Mouse (Mus musculus) MEL (cell line): ENCODE data around the gene Slc39a2. TPM values are rescaled to one million over a fixed set of nuclear protein-coding genes. Genes with fewer than 3 reads are reported as not detected.

Experiments used
- DNase-seq: peaks from one replicate; pipeline ENCODE4 v3.0.0; 2011; ENCODE audit warnings: low read depth, low spot score
- H3K27ac ChIP-seq: 2 replicates; pipeline ENCODE4 v1.5.1; 2012; ENCODE audit warnings: low read depth, mild to moderate bottlenecking, control low read depth, low read length, moderate library complexity; ENCODE audit not compliant: control insufficient read depth
- H3K27me3 ChIP-seq, 2 experiments: fragments of 150-350 bp in 1 of 2; sonication (generic) in 1 of 2; 2 replicates each; pipeline ENCODE4 v1.6.1; 2012; ENCODE audit warnings: low read length in 2 of 2, mild to moderate bottlenecking in 2 of 2, improper control_type of control experiment in 1 of 2, moderate library complexity in 1 of 2; ENCODE audit not compliant: insufficient read depth in 2 of 2, control insufficient read depth in 1 of 2
- H3K36me3 ChIP-seq, 2 experiments: 2 replicates each; pipeline ENCODE4 v1.6.1; 2012 to 2014; ENCODE audit warnings: low read length in 2 of 2, improper control_type of control experiment in 1 of 2, inconsistent platforms in 1 of 2, mild to moderate bottlenecking in 1 of 2; ENCODE audit not compliant: insufficient read depth in 2 of 2, control insufficient read depth in 1 of 2
- H3K4me1 ChIP-seq, 2 experiments: fragments of 150-350 bp in 1 of 2; sonication (generic) in 1 of 2; 2 replicates each; pipeline ENCODE4 v1.6.1; 2012; ENCODE audit warnings: low read length in 2 of 2, improper control_type of control experiment in 1 of 2, mild to moderate bottlenecking in 1 of 2; ENCODE audit not compliant: insufficient read depth in 2 of 2, control insufficient read depth in 1 of 2
- H3K4me3 ChIP-seq, 2 experiments: fragments of 150-350 bp in 1 of 2; sonication (generic) in 1 of 2; 2 replicates each; pipeline ENCODE4 v1.5.1; 2012; ENCODE audit warnings: low read depth in 2 of 2, low read length in 2 of 2, mild to moderate bottlenecking in 2 of 2, moderate library complexity in 2 of 2, control low read depth in 1 of 2, improper control_type of control experiment in 1 of 2; ENCODE audit not compliant: control insufficient read depth in 1 of 2, insufficient read depth in 1 of 2
- H3K79me2 ChIP-seq: 2 replicates; pipeline ENCODE4 v1.6.1; 2012; ENCODE audit warnings: mild to moderate bottlenecking, low read length, moderate library complexity; ENCODE audit not compliant: control insufficient read depth, poor library complexity, insufficient read depth
- H3K9ac ChIP-seq: 2 replicates; pipeline ENCODE4 v1.6.1; 2012; ENCODE audit warnings: low read depth, mild to moderate bottlenecking, control low read depth, low read length, moderate library complexity; ENCODE audit not compliant: control insufficient read depth, poor library complexity, severe bottlenecking
- H3K9me3 ChIP-seq: fragments of 150-350 bp; sonication (generic); replicated peaks from 2 replicates; pipeline ENCODE4 v1.6.1; 2012; ENCODE audit warnings: mild to moderate bottlenecking, low read length, improper control_type of control experiment, moderate library complexity; ENCODE audit not compliant: insufficient read depth
- BHLHE40 ChIP-seq: IDR thresholded peaks from 2 replicates; pipeline ENCODE4 v1.6.1; 2012; ENCODE audit warnings: low read depth, mild to moderate bottlenecking, inconsistent platforms, low read length, improper control_type of control experiment, borderline replicate concordance
- CTCF ChIP-seq, 3 experiments: IDR thresholded peaks in 2 of 3; conservative IDR thresholded peaks in 1 of 3; 2 replicates each; pipeline ENCODE4 v1.5.1; 2011 to 2012; ENCODE audit warnings: low read length in 3 of 3, low read depth in 2 of 3, mild to moderate bottlenecking in 2 of 3, improper control_type of control experiment in 1 of 3, inconsistent platforms in 1 of 3, mixed read lengths in 1 of 3, moderate library complexity in 1 of 3; ENCODE audit not compliant: control insufficient read depth in 1 of 3, insufficient read depth in 1 of 3, poor library complexity in 1 of 3, severe bottlenecking in 1 of 3
- E2F4 ChIP-seq: IDR thresholded peaks from 2 replicates; pipeline ENCODE4 v1.6.1; 2011; ENCODE audit warnings: low read depth, low read length, improper control_type of control experiment, borderline replicate concordance
- ELF1 ChIP-seq: IDR thresholded peaks from 2 replicates; pipeline ENCODE4 v1.6.1; 2014; ENCODE audit warnings: low read depth, mild to moderate bottlenecking, inconsistent platforms, low read length, improper control_type of control experiment, moderate library complexity
- EP300 ChIP-seq, 2 experiments: IDR thresholded peaks; 2 replicates each; pipeline ENCODE4 v1.6.1; 2011; ENCODE audit warnings: improper control_type of control experiment in 2 of 2, low read length in 2 of 2, low read depth in 1 of 2, mild to moderate bottlenecking in 1 of 2
- ETS1 ChIP-seq: IDR thresholded peaks from 2 replicates; pipeline ENCODE4 v1.6.1; 2012; ENCODE audit warnings: low read depth, mild to moderate bottlenecking, inconsistent platforms, low read length, improper control_type of control experiment, moderate library complexity
- GATA1 ChIP-seq: IDR thresholded peaks from 2 replicates; pipeline ENCODE4 v1.6.1; 2011; ENCODE audit warnings: low read depth, low read length, improper control_type of control experiment
- HCFC1 ChIP-seq: IDR thresholded peaks from 2 replicates; pipeline ENCODE4 v1.6.1; 2012; ENCODE audit warnings: low read depth, mild to moderate bottlenecking, inconsistent platforms, low read length, improper control_type of control experiment, moderate library complexity
- KAT2A ChIP-seq: conservative IDR thresholded peaks from 2 replicates; pipeline ENCODE4 v1.6.1; 2012; ENCODE audit warnings: low read depth, low read length, improper control_type of control experiment, inconsistent platforms
- MAFK ChIP-seq: IDR thresholded peaks from 2 replicates; pipeline ENCODE4 v1.6.1; 2011; ENCODE audit warnings: low read depth, mild to moderate bottlenecking, low read length, improper control_type of control experiment, borderline replicate concordance
- MAX ChIP-seq: IDR thresholded peaks from 2 replicates; pipeline ENCODE4 v1.6.1; 2011; ENCODE audit warnings: low read length, improper control_type of control experiment
- MEF2A ChIP-seq: IDR thresholded peaks from 2 replicates; pipeline ENCODE4 v1.6.1; 2014; ENCODE audit warnings: low read depth, mild to moderate bottlenecking, inconsistent platforms, low read length, improper control_type of control experiment; ENCODE audit not compliant: poor library complexity, insufficient replicate concordance, severe bottlenecking; ENCODE audit errors: extremely low read depth
- MXI1 ChIP-seq: IDR thresholded peaks from 2 replicates; pipeline ENCODE4 v1.6.1; 2011; ENCODE audit warnings: mild to moderate bottlenecking, low read depth, low read length, improper control_type of control experiment
- MYB ChIP-seq: IDR thresholded peaks from 2 replicates; pipeline ENCODE4 v1.6.1; 2011; ENCODE audit warnings: mild to moderate bottlenecking, low read depth, low read length, improper control_type of control experiment
- MYC ChIP-seq: IDR thresholded peaks from 2 replicates; pipeline ENCODE4 v1.6.1; 2011; ENCODE audit warnings: low read depth, mild to moderate bottlenecking, low read length, improper control_type of control experiment, moderate library complexity
- NELFE ChIP-seq: IDR thresholded peaks from 2 replicates; pipeline ENCODE4 v1.6.1; 2011; ENCODE audit warnings: low read depth, low read length, improper control_type of control experiment
- NRF1 ChIP-seq: IDR thresholded peaks from 2 replicates; pipeline ENCODE4 v1.6.1; 2014; ENCODE audit warnings: low read depth, mild to moderate bottlenecking, inconsistent platforms, low read length, improper control_type of control experiment, moderate library complexity; ENCODE audit not compliant: poor library complexity, insufficient read depth, severe bottlenecking
- POLR2A ChIP-seq, 2 experiments: IDR thresholded peaks; 2 replicates each; pipeline ENCODE4 v1.6.1; 2011 to 2012; ENCODE audit warnings: low read length in 2 of 2, mild to moderate bottlenecking in 2 of 2, control low read depth in 1 of 2, improper control_type of control experiment in 1 of 2, low read depth in 1 of 2, moderate library complexity in 1 of 2; ENCODE audit not compliant: control insufficient read depth in 1 of 2, insufficient read depth in 1 of 2, poor library complexity in 1 of 2
- POLR2AphosphoS2 ChIP-seq: IDR thresholded peaks from 2 replicates; pipeline ENCODE4 v1.6.1; 2011; ENCODE audit warnings: low read length, improper control_type of control experiment
- POLR2AphosphoS5 ChIP-seq: IDR thresholded peaks from 2 replicates; pipeline ENCODE4 v1.6.1; 2012; ENCODE audit warnings: low read depth, borderline replicate concordance, mild to moderate bottlenecking, inconsistent platforms, low read length, moderate library complexity, mixed read lengths
- RAD21 ChIP-seq: IDR thresholded peaks from 2 replicates; pipeline ENCODE4 v1.6.1; 2011; ENCODE audit warnings: mild to moderate bottlenecking, low read depth, low read length, improper control_type of control experiment
- SIN3A ChIP-seq: IDR thresholded peaks from 2 replicates; pipeline ENCODE4 v1.6.1; 2012; ENCODE audit warnings: low read length, improper control_type of control experiment, inconsistent platforms
- SMC3 ChIP-seq: IDR thresholded peaks from 2 replicates; pipeline ENCODE4 v1.6.1; 2011; ENCODE audit warnings: low read depth, low read length, improper control_type of control experiment
- TAL1 ChIP-seq: IDR thresholded peaks from 2 replicates; pipeline ENCODE4 v1.6.1; 2012; ENCODE audit warnings: mild to moderate bottlenecking, inconsistent platforms, low read length, moderate library complexity, mixed read lengths
- TBP ChIP-seq: IDR thresholded peaks from 2 replicates; pipeline ENCODE4 v1.8.0; 2011; ENCODE audit warnings: low read depth, low read length, improper control_type of control experiment
- TCF12 ChIP-seq: IDR thresholded peaks from 2 replicates; pipeline ENCODE4 v1.6.1; 2014; ENCODE audit warnings: low read depth, mild to moderate bottlenecking, inconsistent platforms, low read length, improper control_type of control experiment, moderate library complexity
- UBTF ChIP-seq: IDR thresholded peaks from 2 replicates; pipeline ENCODE4 v1.6.1; 2012; ENCODE audit warnings: low read depth, mild to moderate bottlenecking, inconsistent platforms, low read length, improper control_type of control experiment, moderate library complexity, borderline replicate concordance; ENCODE audit not compliant: insufficient read depth
- USF1 ChIP-seq: IDR thresholded peaks from 2 replicates; pipeline ENCODE4 v1.6.1; 2014; ENCODE audit warnings: low read depth, mild to moderate bottlenecking, inconsistent platforms, low read length, improper control_type of control experiment, moderate library complexity
- ZC3H11A ChIP-seq: IDR thresholded peaks from 2 replicates; pipeline ENCODE4 v1.6.1; 2012; ENCODE audit warnings: low read depth, mild to moderate bottlenecking, inconsistent platforms, low read length, improper control_type of control experiment
- ZKSCAN1 ChIP-seq: IDR thresholded peaks from 2 replicates; pipeline ENCODE4 v1.6.1; 2012; ENCODE audit warnings: low read depth, mild to moderate bottlenecking, inconsistent platforms, low read length, improper control_type of control experiment, moderate library complexity
- ZNF384 ChIP-seq: IDR thresholded peaks from 2 replicates; pipeline ENCODE4 v1.6.1; 2012; ENCODE audit warnings: low read depth, mild to moderate bottlenecking, inconsistent platforms, low read length, improper control_type of control experiment
- polyA plus RNA-seq, 2 experiments: library from polyadenylated mRNA; stranded (reverse) in 1 of 2; unstranded in 1 of 2; fragments of >175 nt in 1 of 2; fragments of >200 nt in 1 of 2; gene quantifications; 2 replicates each; pipeline versions ENCODE4 v1.2.1 to v1.2.4; 2012; ENCODE audit warnings: low replicate concordance in 2 of 2, low read depth in 1 of 2; ENCODE audit not compliant: insufficient read length in 2 of 2, insufficient read depth in 1 of 2, missing spikeins in 1 of 2
- total RNA-seq: library from RNA; depleted of rRNA; stranded (reverse); fragments of 300-350 nt; gene quantifications from 2 replicates; pipeline ENCODE4 v1.2.3, GENCODE M21; 2012

Slc39a2 gene
- total and polyA plus RNA-seq, 3 experiments: 0.07 TPM; not detected in 2

DNA sequence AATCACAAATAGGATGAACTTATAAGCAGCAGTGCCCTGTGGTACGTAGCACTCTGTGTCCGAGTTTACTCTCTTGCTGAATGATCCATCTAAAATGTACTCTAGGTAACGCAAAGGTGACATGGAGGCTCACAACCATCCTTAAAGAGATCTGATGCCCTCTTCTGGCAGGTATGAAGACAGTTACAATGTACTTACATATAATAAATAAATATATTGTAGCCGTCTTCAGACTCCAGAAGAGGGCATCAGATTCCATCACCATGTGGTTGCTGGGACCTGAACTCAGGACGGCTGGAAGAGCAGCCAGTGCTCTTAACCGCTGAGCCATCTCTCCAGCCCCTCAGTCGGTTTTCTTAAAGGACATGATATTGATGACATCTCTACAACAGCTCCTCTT, 12.0 kb downstream of the Slc39a2 start:
- H3K27ac ChIP-seq: no peak overlapping the region
- H3K4me3 ChIP-seq: no peak overlapping the region
- H3K4me1 ChIP-seq: peaks cover 0 to 26% of the 10 kb centered on the region in 2 experiments
- no peak overlapping the region for H3K9ac ChIP-seq
- no peaks in the 10 kb centered on the region for H3K79me2 ChIP-seq
- peak; percentile 72 for DNase-seq
- no peaks in the 10 kb centered on the region for H3K27me3 ChIP-seq
- peaks cover 0 to 14% of the 10 kb centered on the region in 2 experiments; a peak in 2 of 4 replicates for H3K36me3 ChIP-seq
- H3K9me3 ChIP-seq: no peaks in the 10 kb centered on the region
- TF ChIP-seq ETS1: no peak
- TF ChIP-seq ZNF384: no peak
- TF ChIP-seq POLR2AphosphoS5: no peak
- no peak for TF ChIP-seq MYB
- TF ChIP-seq MYC: no peak
- TF ChIP-seq HCFC1: no peak
- TF ChIP-seq RAD21: peak; percentile 36
- TF ChIP-seq SMC3: peak; percentile 51
- TF ChIP-seq CTCF (IDR thresholded peaks at IDR 0.05 in 2 of 3, conservative IDR thresholded peaks at IDR 0.05 in 1 of 3; ENCODE audit: control insufficient read depth in 1 of 3, insufficient read depth in 1 of 3, low read depth in 2 of 3, low read length in 3 of 3, poor library complexity in 1 of 3, severe bottlenecking in 1 of 3): peak in 2 of 3 experiments; percentile 18 to 58; a peak in 2 of 6 replicates
- TF ChIP-seq, all 39 proteins: peak for 3

DNA sequence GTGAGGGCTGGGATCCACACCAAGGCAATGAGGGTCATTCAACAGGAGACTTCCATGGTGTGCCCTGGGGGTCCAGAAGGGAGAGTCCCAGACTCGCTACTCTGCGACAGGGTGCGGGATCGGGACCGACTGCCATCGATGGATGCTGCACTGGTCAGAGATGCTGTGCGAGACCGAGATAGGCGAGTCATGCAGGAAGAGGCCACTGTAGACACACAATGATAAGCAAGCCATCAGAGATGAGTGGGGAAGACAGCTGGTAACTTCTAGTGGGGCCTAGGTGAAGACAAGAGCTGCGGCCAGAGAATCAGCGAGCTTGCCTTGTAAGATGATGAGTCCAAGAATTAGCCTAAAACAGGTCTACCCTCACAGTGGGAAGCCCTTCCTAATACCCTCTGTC, 13.4 kb downstream of the Slc39a2 start:
- peaks cover 0 to 26% of the 10 kb centered on the region in 2 experiments for H3K4me1 ChIP-seq
- peaks cover 0 to 14% of the 10 kb centered on the region in 2 experiments; a peak in 2 of 4 replicates for H3K36me3 ChIP-seq
- no peak overlapping the region for H3K27ac ChIP-seq
- no peaks in the 10 kb centered on the region for H3K27me3 ChIP-seq
- H3K9me3 ChIP-seq: no peaks in the 10 kb centered on the region
- H3K79me2 ChIP-seq: no peaks in the 10 kb centered on the region
- peak; percentile 41 for DNase-seq
- no peak overlapping the region for H3K9ac ChIP-seq
- no peak overlapping the region for H3K4me3 ChIP-seq
- TF ChIP-seq ZC3H11A: no peak
- no peak for TF ChIP-seq CTCF (IDR thresholded peaks at IDR 0.05 in 2 of 3, conservative IDR thresholded peaks at IDR 0.05 in 1 of 3; ENCODE audit: control insufficient read depth in 1 of 3, insufficient read depth in 1 of 3, low read depth in 2 of 3, low read length in 3 of 3, poor library complexity in 1 of 3, severe bottlenecking in 1 of 3)
- TF ChIP-seq ETS1: no peak
- no peak for TF ChIP-seq MYB
- TF ChIP-seq POLR2A (IDR thresholded peaks at IDR 0.05; ENCODE audit: control insufficient read depth in 1 of 2, insufficient read depth in 1 of 2, low read depth in 1 of 2, low read length in 2 of 2, poor library complexity in 1 of 2): no peak
- TF ChIP-seq POLR2AphosphoS2: no peak
- peak; percentile 63 to 68 for TF ChIP-seq EP300 (IDR thresholded peaks at IDR 0.05; ENCODE audit: low read depth in 1 of 2, low read length in 2 of 2)
- TF ChIP-seq TCF12: peak; percentile 46
- no peak for TF ChIP-seq UBTF
- TF ChIP-seq ZKSCAN1: no peak
- no peak for TF ChIP-seq E2F4
- no peak for TF ChIP-seq NELFE
- TF ChIP-seq ELF1: no peak
- TF ChIP-seq SIN3A: no peak
- TF ChIP-seq TBP: no peak
- no peak for TF ChIP-seq KAT2A
- TF ChIP-seq MEF2A: no peak
- TF ChIP-seq USF1: no peak
- TF ChIP-seq MAX: no peak
- TF ChIP-seq HCFC1: no peak
- TF ChIP-seq MAFK: no peak
- TF ChIP-seq NRF1: no peak
- TF ChIP-seq MXI1: no peak
- TF ChIP-seq GATA1: peak; percentile 64; the same call in 1 of the 2 replicates
- no peak for TF ChIP-seq BHLHE40
- TF ChIP-seq TAL1: peak; percentile 40; the same call in 1 of the 2 replicates
